Mouse (Mus musculus): Measurements from ENCODE around the gene Fam69b.

DNA sequence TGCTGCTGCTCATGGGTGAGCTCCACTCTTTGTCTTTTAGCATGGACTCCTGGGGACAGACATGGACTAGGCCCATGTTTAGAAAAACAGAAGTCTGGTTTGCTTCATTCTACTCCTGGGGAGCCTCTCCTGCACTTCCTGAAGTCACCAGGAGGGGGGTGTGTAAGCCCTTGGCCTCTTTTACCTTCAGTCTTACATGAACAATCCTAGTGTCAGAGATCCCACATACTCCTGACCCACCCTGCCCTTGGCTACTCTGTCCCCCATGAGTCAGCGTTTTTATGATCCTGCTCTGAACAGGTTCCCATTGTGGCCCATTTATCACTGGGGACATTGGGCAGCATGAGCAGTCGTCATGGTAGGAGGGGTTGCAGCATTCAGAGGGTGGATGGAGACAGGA lies 15.7 kb downstream of the Fam69b start:
- TF ChIP-seq ZNF384 (IDR thresholded peaks at IDR 0.05; ENCODE audit: low read depth, low read length) = no peak
- no peak for TF ChIP-seq HCFC1 (IDR thresholded peaks at IDR 0.05; ENCODE audit: borderline replicate concordance, insufficient read depth, low read length)
